Comparison of ENCODE assay signal across 15 mouse cellular contexts in genomic region chr2:130704040-130705001, GRCm38 (mm10). TPM values are rescaled to one million over a fixed set of nuclear protein-coding genes. Genes with fewer than 3 reads are reported as not detected.
DNase-seq lines count a peak whose midpoint lies in the region; ATAC-seq and TF ChIP-seq lines count a peak whose summit lies in the region.
"Had no signal": no experiment of that assay in that cellular context is flagged by ENCODE, and none has a peak within 500 bp of the region (broad histone marks: within the 10 kb centered on the region; RNA-seq: fewer than 3 reads in every experiment).

No protein-coding gene starts in this region.

- peak; percentile 74 for ATAC-seq in hindbrain, embryonic 16.5 days
- ATAC-seq in hindbrain, embryonic 11.5 days (ENCODE audit: low FRiP score) = no peak
- 0 out of 2 replicates have a peak, but pooled peaks have one; percentile 33 for ATAC-seq in midbrain, embryonic 15.5 days (replicated peaks)
- ATAC-seq in stomach, postnatal 0 days (ENCODE audit: low FRiP score, low TSS enrichment) = 0 out of 2 replicates have a peak, but pooled peaks have one; percentile 40
- no peak for ATAC-seq in megakaryocyte, adult 5-6 weeks (ENCODE audit: poor library complexity, severe bottlenecking)

- TF ChIP-seq EP300 in stomach, postnatal 0 days (optimal IDR thresholded peaks at IDR 0.05) = no peak

- H3K9ac ChIP-seq in hindbrain, embryonic 16.5 days (ENCODE audit: low read depth, low read length) = no peak overlapping the region
- H3K9ac ChIP-seq in hindbrain, embryonic 11.5 days (ENCODE audit: low read depth, low read length) = no peak overlapping the region
- no peak overlapping the region for H3K9ac ChIP-seq in midbrain, embryonic 15.5 days
- H3K9ac ChIP-seq in stomach, postnatal 0 days (ENCODE audit: low read length) = no peak overlapping the region
- H3K9ac ChIP-seq: liver, embryonic 13.5 days; midbrain, embryonic 12.5 days had no signal

- H3K4me3 ChIP-seq in hindbrain, embryonic 16.5 days (ENCODE audit: low read length) = no peak overlapping the region
- H3K4me3 ChIP-seq in hindbrain, embryonic 11.5 days (ENCODE audit: low read depth, low read length) = no peak overlapping the region
- H3K4me3 ChIP-seq in midbrain, embryonic 15.5 days = no peak overlapping the region
- no peak overlapping the region for H3K4me3 ChIP-seq in midbrain, embryonic 10.5 days
- no peak overlapping the region for H3K4me3 ChIP-seq in stomach, postnatal 0 days (ENCODE audit: low read depth, low read length)
- H3K4me3 ChIP-seq: liver, embryonic 13.5 days; midbrain, embryonic 12.5 days had no signal

- peaks cover 8% of the 10 kb centered on the region for H3K36me3 ChIP-seq in hindbrain, embryonic 16.5 days (ENCODE audit: control insufficient read depth, insufficient read depth, low read length)
- H3K36me3 ChIP-seq in hindbrain, embryonic 11.5 days (ENCODE audit: control insufficient read depth, insufficient read depth, low read length) = no peaks in the 10 kb centered on the region
- peaks cover 12% of the 10 kb centered on the region; the same call in 1 of the 2 replicates for H3K36me3 ChIP-seq in midbrain, embryonic 15.5 days (replicated peaks)
- peaks cover 4% of the 10 kb centered on the region; the same call in 1 of the 2 replicates for H3K36me3 ChIP-seq in midbrain, embryonic 10.5 days
- 0 out of 2 replicates have a peak, but pooled peaks cover 3% of the 10 kb centered on the region for H3K36me3 ChIP-seq in stomach, postnatal 0 days (ENCODE audit: control insufficient read depth, insufficient read depth, low read length)
- H3K36me3 ChIP-seq: G1E; liver, embryonic 13.5 days had no signal

- 0 out of 2 replicates have a peak overlapping the region, but pooled peaks have one; percentile 29 for H3K27ac ChIP-seq in hindbrain, embryonic 16.5 days (ENCODE audit: low read depth, low read length)
- H3K27ac ChIP-seq in hindbrain, embryonic 11.5 days (ENCODE audit: low read depth, low read length) = no peak overlapping the region
- H3K27ac ChIP-seq in midbrain, embryonic 15.5 days = no peak overlapping the region
- no peak overlapping the region for H3K27ac ChIP-seq in midbrain, embryonic 10.5 days (replicated peaks)
- H3K27ac ChIP-seq in stomach, postnatal 0 days (replicated peaks) = no peak overlapping the region
- H3K27ac ChIP-seq: liver, embryonic 13.5 days; midbrain, embryonic 12.5 days had no signal

- no peaks in the 10 kb centered on the region for H3K27me3 ChIP-seq in hindbrain, embryonic 16.5 days (replicated peaks; ENCODE audit: control insufficient read depth, insufficient read depth, low read length)
- peaks cover 2% of the 10 kb centered on the region for H3K27me3 ChIP-seq in hindbrain, embryonic 11.5 days (ENCODE audit: control insufficient read depth, insufficient read depth, low read length)
- peaks cover 4% of the 10 kb centered on the region; the same call in 1 of the 2 replicates for H3K27me3 ChIP-seq in midbrain, embryonic 15.5 days (replicated peaks)
- peaks cover 16% of the 10 kb centered on the region for H3K27me3 ChIP-seq in midbrain, embryonic 10.5 days (ENCODE audit: low read depth, poor library complexity, severe bottlenecking)
- H3K27me3 ChIP-seq in stomach, postnatal 0 days (ENCODE audit: control insufficient read depth, insufficient read depth, low read length) = no peaks in the 10 kb centered on the region

- peak; percentile 63 to 78 for DNase-seq in cerebellum, postnatal 10 days
- DNase-seq in cerebellum, adult 9-11 months = no peak
- DNase-seq in hindbrain, embryonic 11.5 days (ENCODE audit: low spot score) = no peak
- no peak for DNase-seq in midbrain, embryonic 10.5 days (ENCODE audit: low spot score)
- DNase-seq in stomach, postnatal 0 days (ENCODE audit: low spot score) = no peak
- DNase-seq: cerebellum, adult 11-12 months; gastrocnemius, postnatal 10 days; liver, embryonic 13.5 days; spleen, adult 18-20 months; thymus, adult 2 months had no signal

- H3K4me2 ChIP-seq in hindbrain, embryonic 16.5 days (ENCODE audit: low read length) = no peak overlapping the region
- no peak overlapping the region for H3K4me2 ChIP-seq in hindbrain, embryonic 11.5 days (replicated peaks; ENCODE audit: low read depth, low read length)
- no peak overlapping the region for H3K4me2 ChIP-seq in midbrain, embryonic 15.5 days
- no peak overlapping the region for H3K4me2 ChIP-seq in stomach, postnatal 0 days (replicated peaks; ENCODE audit: low read depth)
- H3K4me2 ChIP-seq: liver, embryonic 13.5 days; midbrain, embryonic 12.5 days had no signal

- no peaks in the 10 kb centered on the region; the same call in 1 of the 2 replicates for H3K4me1 ChIP-seq in hindbrain, embryonic 16.5 days (ENCODE audit: control insufficient read depth, insufficient read depth, low read depth, low read length)
- H3K4me1 ChIP-seq in hindbrain, embryonic 11.5 days (replicated peaks; ENCODE audit: control insufficient read depth, insufficient read depth, low read length) = no peaks in the 10 kb centered on the region
- no peaks in the 10 kb centered on the region for H3K4me1 ChIP-seq in midbrain, embryonic 15.5 days
- peaks cover 9% of the 10 kb centered on the region for H3K4me1 ChIP-seq in midbrain, embryonic 10.5 days
- no peaks in the 10 kb centered on the region for H3K4me1 ChIP-seq in stomach, postnatal 0 days (replicated peaks; ENCODE audit: control insufficient read depth, insufficient read depth)
- H3K4me1 ChIP-seq: midbrain, embryonic 12.5 days had no signal

- no peak for TF ChIP-seq CTCF in stomach, postnatal 0 days (IDR thresholded peaks at IDR 0.05; ENCODE audit: low read depth)

- H3K9me3 ChIP-seq in hindbrain, embryonic 16.5 days (ENCODE audit: control insufficient read depth, low read length) = no peaks in the 10 kb centered on the region
- no peaks in the 10 kb centered on the region for H3K9me3 ChIP-seq in hindbrain, embryonic 11.5 days (ENCODE audit: control insufficient read depth, low read length)
- H3K9me3 ChIP-seq in midbrain, embryonic 15.5 days = no peaks in the 10 kb centered on the region
- H3K9me3 ChIP-seq in midbrain, embryonic 10.5 days (replicated peaks) = no peaks in the 10 kb centered on the region
- H3K9me3 ChIP-seq in stomach, postnatal 0 days (ENCODE audit: control insufficient read depth, low read length) = no peaks in the 10 kb centered on the region
- H3K9me3 ChIP-seq: G1E; liver, embryonic 13.5 days; midbrain, embryonic 12.5 days had no signal

- WGBS in hindbrain, embryonic 16.5 days = 65% methylated on average over 9 of the region's 9 CpGs
- WGBS in hindbrain, embryonic 11.5 days = 72% methylated on average over 9 of the region's 9 CpGs
- 71% methylated on average over 9 of the region's 9 CpGs for WGBS in midbrain, embryonic 15.5 days
- WGBS in midbrain, embryonic 10.5 days = 77% methylated on average over 9 of the region's 9 CpGs
- WGBS in stomach, postnatal 0 days = 46% methylated on average over 9 of the region's 9 CpGs

RNA-seq across cellular contexts. Expression of gene Slc4a11, which starts 7.0 kb away (rescaled TPM):
- 0.59 and 0.65 TPM in 2 replicates for polyA plus RNA-seq in hindbrain, embryonic 16.5 days (2015; fragmentation: Nextera tagmentation; extraction: Ambion mirVana)
- 0.15 and 0.39 TPM in 2 replicates for polyA plus RNA-seq in hindbrain, embryonic 11.5 days (2014; fragmentation: Nextera tagmentation; extraction: Ambion mirVana)
- 0.56 and 0.65 TPM in 2 replicates for polyA plus RNA-seq in midbrain, embryonic 15.5 days (2015; fragmentation: Nextera tagmentation; extraction: Ambion mirVana)
- polyA plus RNA-seq in midbrain, embryonic 10.5 days (2016; fragmentation: Nextera tagmentation; extraction: Ambion mirVana) = 0.31 and 0.57 TPM in 2 replicates
- 0.27 and 0.29 TPM in 2 replicates for polyA plus RNA-seq in stomach, postnatal 0 days (2015; fragmentation: Nextera tagmentation; extraction: Ambion mirVana)
- 0.16 TPM in 1 of 2 replicates, not detected in the other for total RNA-seq in megakaryocyte, adult 5-6 weeks (2015)
- not detected in 2 replicates for total RNA-seq in megakaryocyte, adult 5-6 weeks (2017)

RNA-seq across cellular contexts. Expression of gene Itpa, which starts 36.9 kb away (rescaled TPM):
- polyA plus RNA-seq in hindbrain, embryonic 16.5 days (2015; fragmentation: Nextera tagmentation; extraction: Ambion mirVana) = 127 and 128 TPM in 2 replicates
- polyA plus RNA-seq in hindbrain, embryonic 11.5 days (2014; fragmentation: Nextera tagmentation; extraction: Ambion mirVana) = 132 and 137 TPM in 2 replicates
- 130 and 133 TPM in 2 replicates for polyA plus RNA-seq in midbrain, embryonic 15.5 days (2015; fragmentation: Nextera tagmentation; extraction: Ambion mirVana)
- 153 and 161 TPM in 2 replicates for polyA plus RNA-seq in midbrain, embryonic 10.5 days (2016; fragmentation: Nextera tagmentation; extraction: Ambion mirVana)
- 56.2 and 58.6 TPM in 2 replicates for polyA plus RNA-seq in stomach, postnatal 0 days (2015; fragmentation: Nextera tagmentation; extraction: Ambion mirVana)
- 30.3 and 31.9 TPM in 2 replicates for total RNA-seq in megakaryocyte, adult 5-6 weeks (2015)
- 48.5 and 50.7 TPM in 2 replicates for total RNA-seq in megakaryocyte, adult 5-6 weeks (2017)

RNA-seq across cellular contexts. Expression of gene Ddrgk1, which starts 39.9 kb away (rescaled TPM):
- 77.4 and 80.3 TPM in 2 replicates for polyA plus RNA-seq in hindbrain, embryonic 16.5 days (2015; fragmentation: Nextera tagmentation; extraction: Ambion mirVana)
- 50.2 and 57.7 TPM in 2 replicates for polyA plus RNA-seq in hindbrain, embryonic 11.5 days (2014; fragmentation: Nextera tagmentation; extraction: Ambion mirVana)
- polyA plus RNA-seq in midbrain, embryonic 15.5 days (2015; fragmentation: Nextera tagmentation; extraction: Ambion mirVana) = 69.4 and 71.0 TPM in 2 replicates
- polyA plus RNA-seq in midbrain, embryonic 10.5 days (2016; fragmentation: Nextera tagmentation; extraction: Ambion mirVana) = 40.6 and 45.6 TPM in 2 replicates
- 84.3 and 85.0 TPM in 2 replicates for polyA plus RNA-seq in stomach, postnatal 0 days (2015; fragmentation: Nextera tagmentation; extraction: Ambion mirVana)
- 41.6 and 45.2 TPM in 2 replicates for total RNA-seq in megakaryocyte, adult 5-6 weeks (2015)
- 51.3 and 64.6 TPM in 2 replicates for total RNA-seq in megakaryocyte, adult 5-6 weeks (2017)

Comparison
In these comparisons a context has a peak if more than half of its experiments do, and no peak if none do; other contexts are left out.
1. DNase-seq: peak in cerebellum, postnatal 10 days (2 of 2); none in cerebellum, adult 9-11 months (single experiment), hindbrain, embryonic 11.5 days (single experiment), midbrain, embryonic 10.5 days (single experiment) and stomach, postnatal 0 days (single experiment).
2. ATAC-seq: peak in hindbrain, embryonic 16.5 days (single experiment), midbrain, embryonic 15.5 days (single experiment) and stomach, postnatal 0 days (single experiment); none in hindbrain, embryonic 11.5 days (single experiment) and megakaryocyte, adult 5-6 weeks (single experiment).